Mouse (Mus musculus): Measurements from ENCODE around the gene Fam196b. TPM values are rescaled to one million over a fixed set of nuclear protein-coding genes. Genes with fewer than 3 reads are reported as not detected.

The Fam196b gene
- polyA plus RNA-seq, 1 experiment from 2014 or later, result 1.1 TPM

DNA sequence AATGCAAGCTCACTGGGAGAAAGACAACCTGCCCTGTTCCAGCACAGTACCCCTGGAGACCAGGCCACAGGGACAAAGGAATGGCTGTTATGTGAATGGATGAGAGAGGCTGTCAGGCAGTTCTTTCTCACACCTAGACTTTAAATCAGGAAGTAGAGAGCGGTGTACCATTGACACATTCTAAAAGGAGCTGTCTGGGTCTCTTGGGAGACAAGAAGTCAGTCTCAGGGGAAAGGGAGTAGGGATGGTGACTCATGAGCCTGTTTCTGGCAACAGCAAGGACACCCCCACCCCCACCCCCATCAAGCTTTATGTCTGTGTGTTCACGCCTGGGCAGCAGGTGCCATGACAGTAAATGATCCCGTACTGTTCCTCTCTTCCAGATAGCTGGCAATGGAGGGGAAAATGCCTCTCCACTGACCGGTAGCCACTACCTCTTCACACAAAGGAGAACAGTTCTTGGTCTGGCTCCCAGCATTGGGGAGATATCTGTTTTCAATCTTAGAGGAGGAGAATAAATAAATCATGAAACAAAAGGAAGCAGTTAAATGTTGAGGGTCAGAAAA lies 29.2 kb downstream of the Fam196b start:
- Histone ChIP-seq H3K4me1 (peaks cover 27% of the 10 kb centered on the region), H3K27me3 (replicated peaks; ENCODE audit: low read depth, poor library complexity, severe bottlenecking) (no peaks in the 10 kb centered on the region), H3K27ac (replicated peaks) (no peak overlapping the region), H3K4me3 (no peak overlapping the region), H3K9me3 (no peaks in the 10 kb centered on the region), H3K36me3 (replicated peaks) (no peaks in the 10 kb centered on the region)
- 80% methylated on average over 4 of the region's 4 CpGs for WGBS
- DNase-seq (ENCODE audit: low spot score), result no peak

DNA sequence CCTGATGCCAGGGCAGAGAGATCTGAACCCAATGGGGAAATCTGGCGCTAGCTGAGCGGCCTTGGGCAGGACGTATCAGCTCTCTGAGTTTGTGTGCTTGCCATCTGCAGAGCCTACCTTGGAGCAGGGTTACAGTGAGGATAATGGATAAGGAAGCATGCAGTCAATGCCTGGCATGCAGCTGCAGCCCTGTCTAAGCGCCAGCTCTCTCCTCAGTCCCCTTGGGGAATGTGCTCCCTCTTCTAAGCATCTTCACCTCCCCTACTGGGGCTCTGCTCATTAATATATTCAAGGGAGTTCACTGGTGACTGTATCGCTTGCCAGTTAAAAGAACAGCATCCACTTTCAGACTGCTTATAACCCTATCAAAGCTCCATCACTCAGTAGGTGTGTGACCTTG lies 29.7 kb downstream of the Fam196b start:
- Histone ChIP-seq H3K4me1 (peaks cover 27% of the 10 kb centered on the region), H3K27ac (replicated peaks) (no peak overlapping the region), H3K36me3 (replicated peaks) (no peaks in the 10 kb centered on the region), H3K4me3 (no peak overlapping the region), H3K9me3 (no peaks in the 10 kb centered on the region), H3K27me3 (replicated peaks; ENCODE audit: low read depth, poor library complexity, severe bottlenecking) (no peaks in the 10 kb centered on the region)
- DNase-seq (ENCODE audit: low spot score), result no peak
- WGBS, result 68% methylated on average over 5 of the region's 5 CpGs

DNA sequence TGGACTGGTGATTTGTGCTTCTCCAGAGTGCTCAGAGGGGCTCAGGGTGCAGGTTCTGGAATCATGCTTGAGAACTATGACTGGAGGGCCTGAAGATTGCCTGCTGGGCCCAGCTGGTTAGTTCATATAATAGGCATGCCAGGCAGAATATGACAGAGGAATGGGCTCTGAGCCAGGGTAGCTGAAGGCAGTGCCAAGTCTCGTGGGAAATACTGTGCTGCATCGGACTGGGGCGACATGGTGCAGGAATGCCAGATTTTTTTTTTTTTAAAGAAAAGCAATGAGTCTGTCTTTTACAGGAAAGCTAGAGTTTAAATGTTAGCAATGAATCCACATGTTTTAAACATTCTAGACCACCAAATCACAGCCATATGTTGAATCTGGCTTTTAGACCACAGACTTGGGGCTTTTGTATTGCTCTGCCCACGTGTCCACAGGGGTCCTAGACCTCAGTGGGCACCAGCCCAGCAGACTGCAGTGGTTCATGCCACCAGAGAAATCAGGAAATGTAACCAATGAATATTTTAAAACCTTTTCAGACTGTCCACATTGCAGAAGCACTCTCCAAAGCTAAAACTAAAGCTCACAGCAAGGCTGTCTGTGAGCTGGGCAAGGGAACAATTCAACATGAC lies 33.8 kb downstream of the Fam196b start:
- Histone ChIP-seq H3K36me3 (replicated peaks) (no peaks in the 10 kb centered on the region), H3K27me3 (replicated peaks; ENCODE audit: low read depth, poor library complexity, severe bottlenecking) (no peaks in the 10 kb centered on the region), H3K4me1 (peaks cover 12% of the 10 kb centered on the region), H3K4me3 (no peak overlapping the region), H3K27ac (replicated peaks) (no peak overlapping the region), H3K9me3 (no peaks in the 10 kb centered on the region)
- DNase-seq (ENCODE audit: low spot score), result no peak
- WGBS, result 81% methylated on average over 4 of the region's 4 CpGs

DNA sequence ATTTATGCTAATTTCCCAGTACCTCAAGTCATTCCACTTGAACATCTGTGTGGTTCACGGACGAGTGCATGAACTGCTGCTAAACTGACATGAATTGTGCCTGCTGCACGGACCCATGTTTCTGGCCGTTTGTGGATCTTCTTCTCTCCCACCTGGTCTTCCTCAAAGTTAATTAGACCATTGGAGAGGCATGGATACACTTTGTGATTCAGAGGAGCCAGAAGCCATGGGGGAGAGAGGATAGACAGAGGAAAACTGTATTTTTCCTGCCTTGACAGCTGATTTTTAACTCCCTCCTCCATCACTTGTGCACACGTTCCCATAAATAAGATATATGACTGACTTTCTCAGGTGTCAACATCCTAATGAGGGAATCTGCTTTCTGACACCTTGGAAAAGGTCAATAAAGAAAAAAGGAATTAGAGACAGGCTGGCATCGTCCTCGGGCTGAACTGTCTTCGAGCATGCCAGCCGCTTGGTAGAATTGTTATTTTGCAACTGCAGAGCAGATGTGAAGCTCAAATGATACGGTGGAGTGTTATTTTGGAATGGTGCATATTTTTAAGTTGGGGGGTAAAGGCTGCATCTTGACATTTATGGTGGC lies 34.9 kb downstream of the Fam196b start:
- H3K27ac ChIP-seq (replicated peaks), result no peak overlapping the region
- no peak for DNase-seq (ENCODE audit: low spot score)
- H3K4me3 ChIP-seq, result no peak overlapping the region
- H3K36me3 ChIP-seq (replicated peaks), result no peaks in the 10 kb centered on the region
- WGBS, result 88% methylated on average over 10 of the region's 10 CpGs
- no peaks in the 10 kb centered on the region for H3K27me3 ChIP-seq (replicated peaks; ENCODE audit: low read depth, poor library complexity, severe bottlenecking)
- peaks cover 1% of the 10 kb centered on the region; the same call in 1 of the 2 replicates for H3K4me1 ChIP-seq
- H3K9me3 ChIP-seq, result no peaks in the 10 kb centered on the region

DNA sequence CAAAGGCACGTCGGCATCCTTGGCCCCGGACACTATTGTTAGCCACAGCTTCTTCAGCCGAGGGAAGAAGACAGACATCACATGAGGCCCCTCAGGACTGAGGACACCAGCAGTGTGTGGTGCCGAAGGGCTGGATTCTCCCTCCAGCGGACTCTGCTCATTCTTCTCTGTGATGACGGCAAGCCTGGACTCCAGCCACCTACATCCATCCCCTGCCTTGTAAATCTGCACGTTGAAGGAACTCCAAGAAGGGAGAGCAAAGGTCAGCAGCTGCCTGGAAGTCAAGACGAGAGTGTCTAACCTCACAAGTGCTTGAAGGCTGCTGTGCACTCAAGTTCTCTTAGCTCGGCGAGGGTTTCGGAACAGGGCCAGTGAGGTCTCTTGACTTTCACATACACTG lies 40.8 kb downstream of the Fam196b start:
- H3K4me3 ChIP-seq, result no peak overlapping the region
- no peaks in the 10 kb centered on the region for H3K9me3 ChIP-seq
- no peak for DNase-seq (ENCODE audit: low spot score)
- peaks cover 5% of the 10 kb centered on the region; the same call in 1 of the 2 replicates for H3K4me1 ChIP-seq
- no peaks in the 10 kb centered on the region for H3K27me3 ChIP-seq (replicated peaks; ENCODE audit: low read depth, poor library complexity, severe bottlenecking)
- WGBS, result 71% methylated on average over 12 of the region's 12 CpGs
- H3K27ac ChIP-seq (replicated peaks), result no peak overlapping the region
- no peaks in the 10 kb centered on the region for H3K36me3 ChIP-seq (replicated peaks)

DNA sequence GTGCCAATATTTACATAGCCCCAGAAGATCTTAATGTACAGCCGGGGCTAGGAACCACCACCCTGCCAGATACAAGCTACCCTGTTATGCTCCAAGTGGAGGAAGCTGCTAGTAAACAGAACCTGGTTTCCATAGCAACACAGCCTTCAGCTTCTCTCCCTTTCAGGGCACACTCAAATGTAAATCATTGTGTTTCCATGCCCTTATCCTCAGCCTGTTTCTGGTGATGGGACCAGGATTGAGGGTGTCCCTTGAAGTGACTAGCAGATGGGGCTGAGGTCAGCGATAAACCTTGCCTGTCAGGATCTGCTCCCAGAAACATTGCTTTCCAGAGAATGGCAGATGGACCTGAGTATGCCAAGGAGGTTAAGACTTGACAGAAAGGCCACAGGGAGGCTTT lies 41.5 kb downstream of the Fam196b start:
- DNase-seq (ENCODE audit: low spot score), result no peak
- H3K4me3 ChIP-seq, result no peak overlapping the region
- H3K27me3 ChIP-seq (replicated peaks; ENCODE audit: low read depth, poor library complexity, severe bottlenecking), result no peaks in the 10 kb centered on the region
- peaks cover 5% of the 10 kb centered on the region; the same call in 1 of the 2 replicates for H3K4me1 ChIP-seq
- H3K9me3 ChIP-seq, result no peaks in the 10 kb centered on the region
- no peak overlapping the region for H3K27ac ChIP-seq (replicated peaks)
- no peaks in the 10 kb centered on the region for H3K36me3 ChIP-seq (replicated peaks)
- WGBS, result 53% methylated on average over 2 of the region's 2 CpGs

DNA sequence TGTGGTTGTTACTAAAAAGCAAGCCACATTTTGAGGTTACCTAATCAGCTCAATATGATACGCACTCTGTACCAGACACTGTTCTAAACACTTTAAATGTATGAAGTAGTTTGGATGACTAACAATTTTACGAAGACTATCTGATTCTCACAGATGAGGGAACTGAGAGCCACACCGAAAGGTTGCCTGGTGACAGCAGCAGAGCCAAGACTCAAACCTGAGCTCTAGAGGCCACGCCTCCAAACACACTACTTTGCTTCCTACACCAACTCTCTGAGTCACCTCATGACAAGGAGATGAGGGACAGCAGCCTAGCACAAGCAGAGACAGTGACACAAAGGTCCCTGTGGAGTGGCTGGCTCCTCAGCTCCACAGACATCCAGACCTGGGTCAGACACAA lies 57.6 kb downstream of the Fam196b start:
- Histone ChIP-seq H3K9me3 (no peaks in the 10 kb centered on the region), H3K36me3 (replicated peaks) (no peaks in the 10 kb centered on the region), H3K4me3 (no peak overlapping the region), H3K27ac (replicated peaks) (no peak overlapping the region), H3K27me3 (replicated peaks; ENCODE audit: low read depth, poor library complexity, severe bottlenecking) (no peaks in the 10 kb centered on the region), H3K4me1 (no peaks in the 10 kb centered on the region)
- 86% methylated on average over 4 of the region's 4 CpGs for WGBS
- DNase-seq (ENCODE audit: low spot score), result no peak

DNA sequence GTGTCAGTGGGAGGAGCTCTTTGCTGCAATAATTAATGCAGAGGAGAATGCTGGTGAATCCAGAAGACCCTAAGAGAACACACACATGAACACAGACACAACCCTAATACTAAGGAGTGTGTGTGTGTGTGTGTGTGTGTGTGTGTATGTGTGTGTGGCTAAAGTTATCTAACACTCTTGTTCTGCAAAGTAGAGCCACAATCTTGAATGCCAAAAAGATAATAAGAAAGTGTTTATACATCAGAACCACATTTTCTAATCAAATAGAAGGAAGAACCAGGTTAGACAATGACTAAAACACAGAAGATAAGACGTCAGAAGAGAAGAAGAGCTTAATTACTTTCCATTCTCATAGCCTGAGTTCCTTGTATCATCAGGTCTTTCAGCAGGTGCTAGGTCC lies 60.9 kb downstream of the Fam196b start:
- Histone ChIP-seq H3K4me1 (no peaks in the 10 kb centered on the region), H3K4me3 (no peak overlapping the region), H3K27me3 (replicated peaks; ENCODE audit: low read depth, poor library complexity, severe bottlenecking) (no peaks in the 10 kb centered on the region), H3K27ac (replicated peaks) (no peak overlapping the region), H3K9me3 (no peaks in the 10 kb centered on the region), H3K36me3 (replicated peaks) (no peaks in the 10 kb centered on the region)
- WGBS, result 76% methylated on average over 1 of the region's 1 CpGs
- DNase-seq (ENCODE audit: low spot score), result no peak

DNA sequence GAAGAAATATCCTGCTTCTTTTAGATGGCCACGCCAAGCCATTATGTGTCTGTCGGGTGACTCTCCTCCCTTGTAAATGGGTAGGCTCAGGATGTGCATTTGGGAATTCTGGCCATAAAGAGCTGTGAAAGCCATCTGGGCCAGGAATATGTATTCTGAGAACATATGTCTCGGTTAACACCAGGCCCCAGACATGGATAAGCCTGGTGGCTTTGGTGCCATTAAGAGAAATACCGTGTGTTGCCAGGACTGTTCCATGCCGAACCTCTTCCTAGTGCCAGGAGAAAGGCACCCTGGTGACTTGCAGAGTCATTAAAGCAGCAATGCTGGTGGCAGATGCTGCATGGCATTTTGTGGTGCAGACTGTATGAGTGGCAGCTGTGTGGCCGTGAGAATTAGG lies 63.0 kb downstream of the Fam196b start:
- Histone ChIP-seq H3K27ac (replicated peaks) (no peak overlapping the region), H3K36me3 (replicated peaks) (no peaks in the 10 kb centered on the region), H3K4me3 (no peak overlapping the region), H3K9me3 (no peaks in the 10 kb centered on the region), H3K4me1 (no peaks in the 10 kb centered on the region), H3K27me3 (replicated peaks; ENCODE audit: low read depth, poor library complexity, severe bottlenecking) (no peaks in the 10 kb centered on the region)
- 86% methylated on average over 6 of the region's 6 CpGs for WGBS
- no peak for DNase-seq (ENCODE audit: low spot score)

DNA sequence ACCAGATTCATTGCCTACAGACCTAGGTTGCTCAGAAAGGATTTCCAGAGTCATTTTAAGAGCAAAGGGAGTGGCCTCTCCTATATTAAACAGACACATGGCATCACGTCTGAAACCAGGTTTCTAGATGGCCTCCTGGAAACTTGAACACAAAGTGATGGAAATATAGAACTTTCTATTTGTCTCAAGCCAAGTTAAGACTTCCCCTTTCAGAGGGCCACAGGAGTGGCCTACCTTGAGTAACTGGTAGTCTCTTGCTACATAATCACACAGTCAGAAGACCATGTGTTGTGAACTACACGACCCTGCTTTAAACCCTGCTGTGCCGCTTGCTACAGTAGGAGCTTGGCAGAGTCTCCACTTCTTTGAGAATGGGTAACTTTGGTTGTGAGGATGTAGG lies 68.9 kb downstream of the Fam196b start:
- H3K27ac ChIP-seq (replicated peaks), result no peak overlapping the region
- no peaks in the 10 kb centered on the region for H3K27me3 ChIP-seq (replicated peaks; ENCODE audit: low read depth, poor library complexity, severe bottlenecking)
- H3K4me3 ChIP-seq, result no peak overlapping the region
- WGBS, result 81% methylated on average over 3 of the region's 3 CpGs
- H3K9me3 ChIP-seq, result no peaks in the 10 kb centered on the region
- no peaks in the 10 kb centered on the region for H3K4me1 ChIP-seq
- no peak for DNase-seq (ENCODE audit: low spot score)
- no peaks in the 10 kb centered on the region for H3K36me3 ChIP-seq (replicated peaks)

DNA sequence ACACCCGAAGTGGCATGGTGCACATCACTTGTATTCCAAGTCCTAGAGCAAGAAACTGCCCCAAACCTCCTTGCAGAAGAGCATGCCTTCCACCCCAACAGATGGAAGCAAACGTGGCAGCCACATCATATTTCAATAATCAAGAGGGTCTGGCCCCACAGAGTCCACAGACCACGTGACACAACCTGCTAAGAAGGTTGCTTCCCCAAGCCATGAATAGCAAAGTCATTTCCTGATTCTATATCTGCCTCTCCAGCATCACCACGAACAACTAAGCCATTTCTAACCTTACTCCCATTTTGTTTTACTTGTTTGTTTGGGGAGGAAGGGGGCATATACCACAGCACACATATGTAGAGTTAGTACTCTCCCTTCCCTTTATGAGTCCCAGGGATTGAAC lies 69.6 kb downstream of the Fam196b start:
- 80% methylated on average over 4 of the region's 4 CpGs for WGBS
- H3K9me3 ChIP-seq, result no peaks in the 10 kb centered on the region
- no peak for DNase-seq (ENCODE audit: low spot score)

DNA sequence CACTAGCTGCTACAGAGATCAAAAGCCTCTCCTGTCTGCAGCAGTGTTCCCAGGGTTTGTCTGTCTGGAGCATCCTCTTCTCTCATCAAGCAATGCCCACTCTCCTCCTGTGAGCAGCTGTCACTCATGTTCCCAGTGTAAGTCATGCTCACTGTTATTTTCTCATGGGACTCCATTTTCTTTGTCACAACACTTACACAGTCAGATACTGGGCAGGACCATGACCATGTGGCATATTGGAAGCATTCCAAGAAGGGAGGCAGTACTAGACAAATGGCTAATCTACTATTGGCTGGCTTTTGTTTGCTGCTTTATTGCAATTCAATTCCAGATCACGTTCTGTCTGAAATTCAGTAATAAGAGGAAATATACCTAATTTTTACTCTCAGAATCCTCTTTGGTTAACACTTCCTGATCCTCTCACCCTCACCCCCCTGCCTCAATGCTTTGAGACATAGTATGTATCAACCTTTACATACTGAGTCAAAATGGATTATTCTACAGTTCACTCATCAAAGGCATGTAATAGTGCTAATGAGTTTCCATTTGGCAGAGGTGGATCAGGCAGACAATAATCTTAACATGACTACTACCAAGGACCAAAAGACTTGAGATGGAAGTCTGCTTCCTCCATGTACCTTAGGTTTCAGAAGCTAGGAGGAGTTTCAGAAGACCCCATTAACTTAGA lies 70.5 kb downstream of the Fam196b start:
- DNase-seq (ENCODE audit: low spot score), result no peak
- 80% methylated on average over 1 of the region's 1 CpGs for WGBS

More for the DNA sequence above, 69.6 kb downstream of the Fam196b start:
- H3K4me1 ChIP-seq, result no peaks in the 10 kb centered on the region
- no peaks in the 10 kb centered on the region for H3K36me3 ChIP-seq (replicated peaks)
- no peak overlapping the region for H3K27ac ChIP-seq (replicated peaks)
- H3K27me3 ChIP-seq (replicated peaks; ENCODE audit: low read depth, poor library complexity, severe bottlenecking), result no peaks in the 10 kb centered on the region
- no peak overlapping the region for H3K4me3 ChIP-seq

More for the DNA sequence above, 70.5 kb downstream of the Fam196b start:
- no peaks in the 10 kb centered on the region for H3K36me3 ChIP-seq (replicated peaks)
- no peaks in the 10 kb centered on the region for H3K9me3 ChIP-seq
- no peak overlapping the region for H3K27ac ChIP-seq (replicated peaks)
- H3K4me3 ChIP-seq, result no peak overlapping the region
- H3K4me1 ChIP-seq, result no peaks in the 10 kb centered on the region
- H3K27me3 ChIP-seq (replicated peaks; ENCODE audit: low read depth, poor library complexity, severe bottlenecking), result no peaks in the 10 kb centered on the region
